17 mouse cellular contexts compared by ENCODE assay signal in the genomic region with DNA sequence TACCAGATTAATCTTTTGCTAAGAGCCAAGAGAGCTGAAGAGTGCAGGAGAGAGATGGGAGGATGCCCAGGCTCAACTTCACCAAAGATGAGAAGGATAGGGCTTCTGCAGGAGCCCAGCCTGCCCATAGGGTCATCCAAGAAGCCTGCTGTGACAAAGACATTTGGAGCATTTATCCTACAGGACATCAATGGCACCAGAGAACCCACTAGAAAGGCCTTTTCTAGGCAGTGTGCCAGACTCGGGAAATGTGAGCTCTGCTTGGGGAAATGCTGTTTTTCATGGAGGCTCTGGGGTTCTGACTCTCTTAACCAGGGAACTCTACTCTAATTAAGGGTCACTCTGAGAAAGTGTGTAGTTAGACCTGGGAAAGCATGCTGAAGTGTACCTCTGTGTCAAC.
DNase-seq lines count a peak whose midpoint lies in the region; ATAC-seq lines count a peak whose summit lies in the region.
"Had no signal": no experiment of that assay in that cellular context is flagged by ENCODE, and none has a peak within 500 bp of the region (broad histone marks: within the 10 kb centered on the region; RNA-seq: fewer than 3 reads in every experiment).

No protein-coding gene starts in this region.

- H3K4me1 ChIP-seq in limb, embryonic 12.5 days (replicated peaks): 0 out of 2 replicates have a peak, but pooled peaks cover 4% of the 10 kb centered on the region
- H3K4me1 ChIP-seq in limb, embryonic 10.5 days: no peaks in the 10 kb centered on the region
- no peaks in the 10 kb centered on the region for H3K4me1 ChIP-seq in embryonic facial prominence, embryonic 15.5 days
- H3K4me1 ChIP-seq in heart, embryonic 10.5 days: no peaks in the 10 kb centered on the region
- H3K4me1 ChIP-seq: intestine, embryonic 15.5 days had no signal

- H3K4me3 ChIP-seq in limb, embryonic 12.5 days (replicated peaks): no peak overlapping the region
- no peak overlapping the region for H3K4me3 ChIP-seq in limb, embryonic 10.5 days
- H3K4me3 ChIP-seq in embryonic facial prominence, embryonic 15.5 days (replicated peaks): no peak overlapping the region
- H3K4me3 ChIP-seq in heart, embryonic 10.5 days: no peak overlapping the region
- H3K4me3 ChIP-seq: intestine, embryonic 15.5 days; lung, embryonic 15.5 days had no signal

- H3K4me2 ChIP-seq in limb, embryonic 12.5 days: no peak overlapping the region
- no peak overlapping the region for H3K4me2 ChIP-seq in embryonic facial prominence, embryonic 15.5 days (replicated peaks)
- H3K4me2 ChIP-seq: intestine, embryonic 15.5 days; lung, embryonic 15.5 days; midbrain, embryonic 11.5 days had no signal

- no peak overlapping the region for H3K9ac ChIP-seq in limb, embryonic 12.5 days (replicated peaks)
- H3K9ac ChIP-seq in embryonic facial prominence, embryonic 15.5 days: no peak overlapping the region
- H3K9ac ChIP-seq: intestine, embryonic 15.5 days; lung, embryonic 15.5 days had no signal

- H3K27me3 ChIP-seq in limb, embryonic 12.5 days: no peaks in the 10 kb centered on the region
- no peaks in the 10 kb centered on the region for H3K27me3 ChIP-seq in limb, embryonic 10.5 days (ENCODE audit: low read depth, poor library complexity, severe bottlenecking)
- no peaks in the 10 kb centered on the region for H3K27me3 ChIP-seq in embryonic facial prominence, embryonic 15.5 days
- no peaks in the 10 kb centered on the region for H3K27me3 ChIP-seq in heart, embryonic 10.5 days (ENCODE audit: insufficient read depth, poor library complexity, severe bottlenecking)
- H3K27me3 ChIP-seq: intestine, embryonic 15.5 days; lung, embryonic 15.5 days had no signal

- no peaks in the 10 kb centered on the region for H3K36me3 ChIP-seq in limb, embryonic 12.5 days
- no peaks in the 10 kb centered on the region for H3K36me3 ChIP-seq in limb, embryonic 10.5 days
- no peaks in the 10 kb centered on the region for H3K36me3 ChIP-seq in embryonic facial prominence, embryonic 15.5 days
- no peaks in the 10 kb centered on the region for H3K36me3 ChIP-seq in heart, embryonic 10.5 days
- H3K36me3 ChIP-seq: intestine, embryonic 15.5 days; lung, embryonic 15.5 days had no signal

- H3K9me3 ChIP-seq in limb, embryonic 12.5 days: no peaks in the 10 kb centered on the region
- H3K9me3 ChIP-seq in limb, embryonic 10.5 days (replicated peaks): no peaks in the 10 kb centered on the region
- no peaks in the 10 kb centered on the region for H3K9me3 ChIP-seq in embryonic facial prominence, embryonic 15.5 days (replicated peaks)
- no peaks in the 10 kb centered on the region for H3K9me3 ChIP-seq in heart, embryonic 10.5 days
- H3K9me3 ChIP-seq: intestine, embryonic 15.5 days; lung, embryonic 15.5 days had no signal

- 0 out of 2 replicates have a peak overlapping the region, but pooled peaks have one; percentile 41 for H3K27ac ChIP-seq in limb, embryonic 12.5 days
- H3K27ac ChIP-seq in limb, embryonic 10.5 days: no peak overlapping the region
- H3K27ac ChIP-seq in embryonic facial prominence, embryonic 15.5 days (replicated peaks): no peak overlapping the region
- H3K27ac ChIP-seq in heart, embryonic 10.5 days: no peak overlapping the region
- H3K27ac ChIP-seq: intestine, embryonic 15.5 days; kidney, postnatal 0 days; lung, embryonic 15.5 days had no signal

- DNase-seq in cerebellum, adult 11 months: no peak
- no peak for DNase-seq in limb, embryonic 10.5 days (ENCODE audit: low spot score)
- DNase-seq in cerebellum, adult 11-12 months: peak; percentile 11
- no peak for DNase-seq in frontal cortex, postnatal 36 days (ENCODE audit: low spot score in 2 of 2)
- no peak for DNase-seq in heart, embryonic 10.5 days (ENCODE audit: low spot score)
- DNase-seq: adrenal gland, adult 8-10 months; heart, postnatal 36 days; layer of hippocampus, postnatal 36 days; liver; right cerebral cortex, postnatal 4 days had no signal

- 53% methylated on average over 1 of the region's 1 CpGs for WGBS in limb, embryonic 12.5 days
- 76% methylated on average over 1 of the region's 1 CpGs for WGBS in limb, embryonic 10.5 days
- 36% methylated on average over 1 of the region's 1 CpGs for WGBS in embryonic facial prominence, embryonic 15.5 days
- 72% methylated on average over 1 of the region's 1 CpGs for WGBS in heart, embryonic 10.5 days

- ATAC-seq in cerebellum, adult (ENCODE audit: insufficient number of reproducible peaks, low FRiP score, low TSS enrichment): 0 out of 2 replicates have a peak, but pooled peaks have one; percentile 49
- no peak for ATAC-seq in limb, embryonic 12.5 days (ENCODE audit: insufficient number of reproducible peaks, insufficient read depth, low FRiP score, low TSS enrichment, low read depth)
- ATAC-seq in embryonic facial prominence, embryonic 15.5 days (ENCODE audit: insufficient number of reproducible peaks, low FRiP score, low TSS enrichment, low read depth): peak; percentile 39; the same call in 1 of the 2 replicates
- ATAC-seq: intestine, embryonic 15.5 days had no signal
